Mouse (Mus musculus): ENCODE measurements around the gene Fuca1. TPM values are rescaled to one million over a fixed set of nuclear protein-coding genes. Genes with fewer than 3 reads are reported as not detected.
"Not testable (repeated sequence)": the region's sequence is repeated elsewhere in the genome, so short reads cannot be mapped to it uniquely, and the experiment has no call there.

The Fuca1 gene
- total RNA-seq, 2 experiments from 2014 or later: 68.2 to 116 TPM

DNA sequence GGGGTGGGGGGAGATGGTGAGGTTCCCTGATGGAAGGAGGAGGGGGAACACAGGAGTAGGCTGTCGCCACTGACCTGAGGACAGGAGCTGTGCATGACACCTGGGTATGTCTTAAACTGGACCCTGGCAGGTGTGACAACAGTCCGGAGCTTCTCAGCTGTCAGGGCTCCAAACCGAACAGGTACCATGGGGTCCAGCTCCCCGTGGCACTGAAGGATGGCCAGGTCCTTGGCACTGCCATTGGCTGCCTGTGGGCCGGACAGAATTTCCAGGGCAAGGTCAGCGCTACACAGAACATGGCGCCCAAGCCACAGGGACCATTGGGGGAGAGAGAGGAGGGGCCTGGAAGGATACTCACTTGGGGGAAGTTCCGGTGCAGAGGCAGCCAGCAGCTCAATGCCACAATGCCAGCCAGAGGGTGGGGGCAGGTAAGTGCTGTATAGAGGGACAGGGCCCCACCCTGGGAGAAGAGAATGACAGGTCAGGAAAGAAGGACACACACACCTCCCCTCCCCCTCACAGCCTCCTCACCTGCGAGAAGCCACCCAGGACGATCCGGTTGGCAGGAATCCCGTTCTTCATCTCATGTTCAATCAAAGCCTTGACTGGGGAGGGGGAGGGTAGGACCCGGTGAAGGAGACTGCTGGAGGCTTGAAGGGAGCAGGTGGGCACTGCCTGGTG lies 48.7 kb downstream of the Fuca1 start:
- no peak for ATAC-seq (replicated peaks; ENCODE audit: poor library complexity, severe bottlenecking)

DNA sequence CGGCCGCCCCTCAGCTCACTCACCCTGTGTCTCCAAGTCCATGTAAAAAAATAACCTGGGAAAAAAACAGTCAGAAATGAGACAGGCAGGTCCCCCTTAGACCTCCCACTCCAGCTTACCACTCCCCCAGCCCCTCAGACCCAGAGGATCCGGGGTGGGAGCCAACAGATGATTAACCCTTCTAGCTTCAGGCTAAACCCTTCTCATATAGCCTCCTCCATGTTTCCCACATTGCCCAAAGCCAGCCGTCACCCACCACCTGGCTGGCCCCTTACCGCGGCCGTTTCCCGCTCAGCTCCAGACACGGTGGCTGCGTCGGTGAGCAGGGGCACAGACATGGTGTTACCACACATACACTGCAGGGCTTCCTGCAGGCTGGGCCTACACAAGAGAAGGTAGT lies 50.0 kb downstream of the Fuca1 start:
- no peak for ATAC-seq (replicated peaks; ENCODE audit: poor library complexity, severe bottlenecking)

DNA sequence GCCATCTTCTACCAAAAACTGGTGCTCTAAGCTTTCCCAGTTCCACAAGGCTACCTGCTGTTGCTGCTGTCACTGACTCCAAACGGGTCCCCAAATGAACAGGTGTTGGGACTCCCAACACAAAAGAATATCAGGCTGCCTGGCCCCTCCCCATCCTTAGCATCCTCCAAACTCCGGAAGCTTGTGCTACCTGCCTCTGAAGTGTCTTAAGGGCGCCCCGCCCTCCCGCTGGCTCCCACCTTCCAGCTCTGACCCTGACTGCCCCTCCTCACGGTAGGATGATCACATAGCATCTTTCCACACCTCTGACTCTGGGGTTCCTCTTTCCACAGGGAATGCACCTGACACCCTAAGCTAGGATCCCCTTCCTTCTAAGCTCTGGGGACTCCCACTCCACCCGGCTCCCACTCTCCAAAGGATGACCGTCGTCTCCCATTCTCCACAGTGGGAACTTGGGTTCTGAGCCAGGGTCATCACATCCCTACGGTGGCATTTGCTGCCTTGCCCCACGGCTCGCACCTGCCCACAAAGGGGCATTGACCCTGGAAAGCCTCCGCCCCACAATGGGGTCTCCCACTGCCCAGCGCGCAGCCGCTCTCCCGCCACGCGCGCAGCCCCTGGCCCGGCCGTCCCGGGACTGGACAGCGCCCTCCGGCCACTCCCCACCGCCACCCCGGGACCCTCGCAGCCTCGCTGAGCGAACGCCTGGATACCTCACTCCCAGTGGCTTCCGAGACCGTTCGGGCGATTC lies 51.4 kb downstream of the Fuca1 start:
- ATAC-seq (replicated peaks; ENCODE audit: poor library complexity, severe bottlenecking): peak; percentile 35

DNA sequence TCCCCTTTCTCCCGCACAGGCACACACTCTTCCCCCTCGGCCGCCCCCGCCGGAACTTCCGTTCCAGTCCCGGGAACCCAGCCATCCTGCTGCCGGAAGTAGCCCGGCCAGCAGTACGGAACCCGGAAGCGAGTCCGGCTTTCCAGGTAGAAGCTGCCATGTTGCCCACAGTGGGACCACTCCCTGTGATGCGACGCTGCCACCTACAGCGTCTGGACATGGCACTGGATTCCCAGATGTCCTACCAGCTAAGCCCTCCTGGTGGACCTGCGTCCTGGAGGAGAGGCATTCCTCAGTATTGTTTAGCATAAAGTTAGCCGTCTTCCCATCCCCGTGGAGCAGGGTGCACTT lies 52.0 kb downstream of the Fuca1 start, which contains the start of gene Lypla2:
Gene Lypla2, minus strand, starts transcription at position 71 of the 351 bp plus-strand sequence.
- peak; percentile 68 for ATAC-seq (replicated peaks; ENCODE audit: poor library complexity, severe bottlenecking)

DNA sequence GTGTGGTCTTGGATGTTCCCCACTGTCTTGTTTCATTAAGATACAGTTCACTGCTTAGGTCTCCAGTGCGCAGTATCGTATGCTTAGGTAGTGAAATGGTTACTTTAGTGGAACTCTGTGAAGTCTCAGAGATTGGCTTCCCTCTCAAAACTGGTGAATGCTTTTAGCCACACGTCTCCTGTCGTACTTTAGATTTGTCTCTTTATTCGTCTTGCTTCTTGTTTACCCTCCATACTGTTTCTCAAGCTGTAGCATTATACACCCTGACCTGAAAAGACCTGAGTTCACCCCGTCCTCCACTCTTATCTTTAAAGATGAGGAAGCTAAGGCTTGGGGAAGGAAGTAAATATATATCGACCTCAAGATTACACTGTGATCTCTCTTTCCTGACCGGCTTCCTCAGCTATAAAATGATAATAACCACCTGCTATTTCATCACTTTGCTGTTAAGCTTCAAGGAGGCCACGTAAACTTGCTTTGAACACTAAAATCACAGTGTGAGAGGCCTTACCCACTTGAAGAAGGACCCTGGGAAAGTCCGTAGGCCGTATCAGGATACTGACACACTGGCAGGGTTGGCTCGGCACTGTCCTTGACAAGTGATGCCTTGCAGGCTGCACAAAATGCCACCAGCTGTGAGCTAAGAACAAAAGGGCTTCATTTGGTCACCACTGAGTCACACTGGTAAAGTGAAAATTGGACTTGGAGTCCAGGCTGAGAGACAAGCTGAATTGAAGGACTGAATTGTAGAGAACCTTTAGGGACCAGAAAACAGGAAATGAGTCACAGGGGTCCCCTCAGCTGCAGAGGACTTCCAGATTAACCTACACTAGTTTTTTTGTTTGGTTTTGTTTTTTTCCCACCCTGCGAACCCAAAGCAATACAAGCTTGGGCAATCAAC lies 52.6 kb downstream of the Fuca1 start:
- peak; percentile 40 for ATAC-seq (replicated peaks; ENCODE audit: poor library complexity, severe bottlenecking)

DNA sequence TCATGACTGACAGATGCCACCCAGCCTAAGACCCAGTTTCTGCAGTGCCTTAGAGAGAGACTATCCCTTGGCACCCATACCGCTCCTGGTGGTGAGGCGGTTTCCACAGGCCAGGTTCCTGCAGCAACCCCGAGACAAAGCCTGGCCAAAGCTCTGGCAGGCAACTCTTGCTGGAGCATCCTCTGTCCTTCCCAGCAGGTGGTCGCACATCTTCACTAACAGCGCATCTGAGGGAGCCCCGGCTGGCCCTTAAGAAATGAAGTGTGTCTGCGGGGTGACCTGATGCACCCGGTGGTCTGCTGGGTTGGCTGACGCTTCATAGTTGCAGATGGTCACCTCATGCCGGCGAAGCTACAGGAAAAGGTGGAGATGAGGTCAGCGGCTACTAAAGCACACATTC lies 55.6 kb downstream of the Fuca1 start:
- no peak for ATAC-seq (replicated peaks; ENCODE audit: poor library complexity, severe bottlenecking)

DNA sequence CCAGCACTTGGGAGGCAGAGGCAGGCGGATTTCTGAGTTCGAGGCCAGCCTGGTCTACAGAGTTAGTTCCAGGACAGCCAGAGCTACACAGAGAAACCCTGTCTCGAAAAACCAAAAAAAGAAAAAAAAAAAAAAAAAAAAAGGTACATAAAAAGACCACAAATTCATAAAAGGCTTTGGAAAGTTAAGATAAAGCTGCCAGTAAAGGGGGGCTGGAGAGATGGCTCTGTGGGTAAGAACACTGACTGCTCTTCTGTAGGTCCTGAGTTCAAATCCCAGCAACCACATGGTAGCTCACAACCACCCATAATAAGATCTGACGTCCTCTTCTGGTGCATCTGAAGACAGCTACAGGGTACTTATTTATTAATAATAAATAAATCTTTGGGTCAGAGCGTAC lies 59.7 kb downstream of the Fuca1 start:
- not testable (repeated sequence) for ATAC-seq (replicated peaks; ENCODE audit: poor library complexity, severe bottlenecking)

DNA sequence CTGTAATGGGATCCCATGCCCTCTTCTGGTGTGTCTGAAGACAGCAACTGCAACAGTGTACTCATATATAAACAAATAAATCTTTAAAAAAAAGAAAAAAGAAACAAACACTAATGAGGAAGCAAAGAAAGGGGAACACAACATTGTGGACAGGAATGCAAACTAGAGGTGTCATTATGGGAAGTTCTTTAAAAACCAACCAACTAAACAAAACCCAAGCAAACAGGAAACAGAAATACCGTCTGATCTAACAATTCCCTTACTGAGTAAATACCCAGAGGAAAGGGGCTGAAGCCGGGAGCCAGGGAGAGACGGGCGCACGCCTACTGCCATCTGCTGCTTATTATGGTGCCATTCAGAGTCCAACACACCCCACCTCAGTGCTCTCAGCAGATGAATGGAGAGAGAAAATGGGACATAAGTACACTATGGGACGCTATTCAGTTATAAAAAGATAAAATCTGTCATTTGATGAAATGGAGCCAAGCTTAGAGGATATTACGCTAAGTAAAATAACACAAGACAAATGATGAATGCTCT lies 61.1 kb downstream of the Fuca1 start:
- no peak for ATAC-seq (replicated peaks; ENCODE audit: poor library complexity, severe bottlenecking)

DNA sequence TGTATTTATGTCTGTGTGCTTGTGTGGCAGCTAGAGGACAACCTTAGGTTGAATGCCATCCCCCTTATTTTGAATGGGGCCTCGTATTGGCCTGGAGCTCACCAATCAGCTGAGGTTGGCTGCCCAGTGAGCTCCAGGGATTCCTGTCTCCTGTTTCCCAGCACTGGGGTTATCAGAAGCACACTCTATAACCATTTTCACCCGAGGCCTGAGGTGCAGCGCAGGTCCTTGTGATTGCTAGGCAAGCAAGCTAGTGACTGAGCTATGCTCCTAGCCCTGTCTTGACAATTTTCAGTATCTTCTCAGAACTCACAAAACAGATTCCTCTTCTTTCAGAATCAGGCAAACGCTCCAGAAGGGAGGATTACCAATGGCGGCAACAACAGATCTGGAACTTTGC lies 64.0 kb downstream of the Fuca1 start:
- ATAC-seq (replicated peaks; ENCODE audit: poor library complexity, severe bottlenecking): no peak

DNA sequence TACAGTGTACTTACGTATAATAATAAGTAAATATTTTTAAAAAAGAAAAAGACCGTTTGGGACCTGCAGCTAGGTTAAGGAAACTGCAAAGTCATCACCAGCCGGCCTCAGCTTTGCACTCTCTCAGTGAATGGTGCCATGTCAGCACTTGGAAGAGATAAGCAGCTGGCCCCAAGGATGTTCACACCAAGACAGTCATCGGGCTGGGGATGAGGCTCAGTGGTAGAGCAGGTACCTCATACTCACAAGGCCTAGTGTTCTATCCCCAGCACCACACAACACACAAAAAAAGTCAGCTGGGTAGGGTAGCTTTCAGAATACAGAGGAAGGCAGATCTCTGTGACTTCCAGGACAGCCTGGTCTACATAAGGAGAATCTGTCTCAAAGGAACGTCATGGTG lies 64.7 kb downstream of the Fuca1 start:
- no peak for ATAC-seq (replicated peaks; ENCODE audit: poor library complexity, severe bottlenecking)

DNA sequence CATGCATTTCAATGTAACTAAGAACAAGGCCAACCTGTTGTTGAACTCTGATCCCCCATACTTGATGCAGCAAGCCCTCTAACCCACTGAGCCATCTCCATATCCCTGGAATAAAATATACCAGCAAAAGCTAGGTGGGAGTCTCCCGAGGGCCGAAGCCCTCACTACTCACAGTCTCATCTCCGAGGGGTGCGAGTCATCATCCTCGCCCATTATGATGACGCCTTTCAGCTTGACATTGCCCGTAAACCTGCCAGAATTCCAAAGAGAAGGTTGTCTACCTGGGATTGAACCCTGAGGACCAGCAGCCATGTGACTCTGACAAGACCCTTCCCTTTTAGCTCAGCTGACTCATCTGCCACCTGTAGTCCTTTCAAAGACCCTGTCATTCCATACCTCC lies 65.2 kb downstream of the Fuca1 start:
- ATAC-seq (replicated peaks; ENCODE audit: poor library complexity, severe bottlenecking): no peak

DNA sequence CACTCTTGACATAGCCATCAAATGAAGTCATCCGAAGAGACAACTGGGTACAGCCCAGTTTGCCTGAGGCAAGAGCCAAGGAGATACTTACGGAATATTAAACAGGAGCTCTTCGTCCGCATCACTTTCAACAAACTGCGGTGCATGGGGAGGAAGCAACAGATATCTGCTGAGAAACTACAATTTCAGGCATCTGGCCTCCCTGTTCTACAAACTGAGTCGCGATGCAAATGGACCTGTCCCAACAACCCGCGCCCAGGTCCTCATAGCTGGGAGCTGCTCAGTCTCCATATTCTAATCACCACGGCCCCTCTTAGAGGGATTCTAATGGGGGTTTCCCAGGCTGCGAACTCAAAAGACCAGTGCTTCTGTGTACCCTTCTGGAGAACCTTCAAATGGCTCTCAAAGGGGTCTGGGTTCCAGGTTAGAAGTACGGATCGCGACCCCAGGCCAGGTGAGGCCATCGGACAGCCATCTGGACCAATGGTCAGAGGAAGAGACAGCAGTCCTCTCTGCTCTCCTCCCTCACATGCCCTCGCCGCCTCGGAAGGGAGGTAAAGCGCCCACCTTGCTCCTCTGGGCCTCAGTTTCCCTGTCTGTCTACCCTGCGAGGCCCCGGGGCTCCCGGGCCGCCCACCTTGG lies 65.9 kb downstream of the Fuca1 start:
- ATAC-seq (replicated peaks; ENCODE audit: poor library complexity, severe bottlenecking): no peak

DNA sequence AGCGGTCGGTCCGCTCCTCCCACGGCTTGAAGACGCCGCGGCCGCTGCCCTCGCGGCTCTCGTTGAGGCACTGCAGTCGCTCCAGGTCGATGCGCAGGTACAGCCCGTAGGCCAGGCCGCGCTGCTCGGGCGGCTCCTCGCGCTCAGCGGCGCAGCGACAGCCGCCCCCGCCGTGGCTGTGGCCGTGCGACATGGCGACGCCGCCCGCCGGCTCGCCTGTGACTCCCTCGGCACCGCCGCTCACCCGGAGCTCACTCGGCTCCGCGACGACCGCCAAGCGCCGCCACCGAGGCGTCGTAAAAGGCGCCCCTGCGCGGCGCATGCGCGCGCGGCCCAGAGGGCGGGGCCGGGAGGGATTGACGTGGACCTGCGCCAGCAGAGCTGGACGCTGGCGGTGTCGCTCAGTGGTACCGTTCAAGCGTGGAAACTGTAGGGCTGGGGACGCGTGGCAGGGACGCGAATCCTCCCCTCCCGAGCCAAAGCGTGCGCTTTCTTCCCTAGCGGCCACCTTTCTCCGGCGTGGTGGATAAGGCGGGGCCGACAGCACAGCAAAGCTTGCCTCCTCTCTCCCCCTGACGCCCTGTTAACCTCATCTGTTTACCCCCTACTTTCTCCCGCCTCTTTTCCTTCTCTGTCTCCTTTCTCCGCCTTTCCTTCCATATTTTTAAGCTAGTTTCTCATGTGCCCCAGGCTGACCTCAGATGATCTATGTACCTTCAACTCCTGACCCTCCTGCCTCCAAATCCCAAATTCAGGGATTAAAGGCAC lies 66.6 kb downstream of the Fuca1 start, which contains the start of gene Pithd1:
Gene Pithd1, minus strand, starts transcription at position 322 of the 768 bp plus-strand sequence.
- ATAC-seq (replicated peaks; ENCODE audit: poor library complexity, severe bottlenecking): peak; percentile 90

DNA sequence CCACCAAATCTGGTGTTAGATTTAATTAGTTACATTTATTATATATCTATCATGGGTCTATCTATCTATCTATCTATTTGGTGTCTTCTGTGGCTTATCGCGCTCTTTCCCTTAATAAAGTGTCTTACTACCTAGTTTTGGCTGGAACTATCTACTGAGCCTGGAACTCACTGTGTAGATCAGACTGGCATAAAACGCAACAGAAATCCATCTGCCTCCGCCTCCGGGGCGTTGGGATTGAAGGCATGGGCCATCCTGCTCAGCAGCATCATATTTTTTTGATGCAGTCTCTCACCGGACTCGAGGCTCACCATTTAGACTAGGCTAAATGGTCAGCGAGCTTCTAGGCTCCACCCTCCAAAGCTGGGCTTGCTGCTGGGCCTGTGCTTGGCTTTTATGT lies 67.2 kb downstream of the Fuca1 start:
- no peak for ATAC-seq (replicated peaks; ENCODE audit: poor library complexity, severe bottlenecking)

Other genes starting within 250 kb of the Fuca1 start
- not detected in 2 replicates for gene Ifnlr1, start 234.4 kb upstream of the Fuca1 start, total RNA-seq (2014; fragmentation: Nextera tagmentation)
- 0.17 and 0.52 TPM in 2 replicates for gene Ifnlr1, start 234.4 kb upstream of the Fuca1 start, total RNA-seq (2017)
- gene Il22ra1, start 192.6 kb upstream of the Fuca1 start, total RNA-seq (2014; fragmentation: Nextera tagmentation): not detected in 2 replicates
- not detected in 2 replicates for gene Il22ra1, start 192.6 kb upstream of the Fuca1 start, total RNA-seq (2017)
- not detected in 2 replicates for gene Myom3, start 161.0 kb upstream of the Fuca1 start, total RNA-seq (2014; fragmentation: Nextera tagmentation)
- gene Myom3, start 161.0 kb upstream of the Fuca1 start, total RNA-seq (2017): not detected in 2 replicates
- gene Srsf10, start 65.0 kb upstream of the Fuca1 start, total RNA-seq (2014; fragmentation: Nextera tagmentation): 140 TPM in 2 replicates
- 191 and 201 TPM in 2 replicates for gene Srsf10, start 65.0 kb upstream of the Fuca1 start, total RNA-seq (2017)
- 65.4 and 67.9 TPM in 2 replicates for gene Pnrc2, start 46.9 kb upstream of the Fuca1 start, total RNA-seq (2014; fragmentation: Nextera tagmentation)
- 159 and 192 TPM in 2 replicates for gene Pnrc2, start 46.9 kb upstream of the Fuca1 start, total RNA-seq (2017)
- 4.5 and 6.0 TPM in 2 replicates for gene Cnr2, start 25.3 kb upstream of the Fuca1 start, total RNA-seq (2014; fragmentation: Nextera tagmentation)
- 4.0 and 5.1 TPM in 2 replicates for gene Cnr2, start 25.3 kb upstream of the Fuca1 start, total RNA-seq (2017)
- gene Hmgcl, start 25.7 kb downstream of the Fuca1 start, total RNA-seq (2014; fragmentation: Nextera tagmentation): 51.5 and 61.2 TPM in 2 replicates
- gene Hmgcl, start 25.7 kb downstream of the Fuca1 start, total RNA-seq (2017): 36.6 and 40.8 TPM in 2 replicates
- 6.3 and 11.1 TPM in 2 replicates for gene Gale, start 43.0 kb downstream of the Fuca1 start, total RNA-seq (2014; fragmentation: Nextera tagmentation)
- 5.0 and 5.3 TPM in 2 replicates for gene Gale, start 43.0 kb downstream of the Fuca1 start, total RNA-seq (2017)
- gene Lypla2, start 51.9 kb downstream of the Fuca1 start, total RNA-seq (2014; fragmentation: Nextera tagmentation): 28.6 and 60.0 TPM in 2 replicates
- 19.4 and 20.4 TPM in 2 replicates for gene Lypla2, start 51.9 kb downstream of the Fuca1 start, total RNA-seq (2017)
- 21.2 and 24.7 TPM in 2 replicates for gene Pithd1, start 66.5 kb downstream of the Fuca1 start, total RNA-seq (2014; fragmentation: Nextera tagmentation)
- gene Pithd1, start 66.5 kb downstream of the Fuca1 start, total RNA-seq (2017): 29.1 and 38.0 TPM in 2 replicates
- gene Eloa, start 101.0 kb downstream of the Fuca1 start, total RNA-seq (2014; fragmentation: Nextera tagmentation): 49.1 and 52.3 TPM in 2 replicates
- gene Eloa, start 101.0 kb downstream of the Fuca1 start, total RNA-seq (2017): 62.1 and 63.6 TPM in 2 replicates
- 1,756 and 1,826 TPM in 2 replicates for gene Rpl11, start 132.7 kb downstream of the Fuca1 start, total RNA-seq (2014; fragmentation: Nextera tagmentation)
- 806 and 1,025 TPM in 2 replicates for gene Rpl11, start 132.7 kb downstream of the Fuca1 start, total RNA-seq (2017)
- not detected in 2 replicates for gene Id3, start 222.8 kb downstream of the Fuca1 start, total RNA-seq (2014; fragmentation: Nextera tagmentation)
- not detected in 2 replicates for gene Id3, start 222.8 kb downstream of the Fuca1 start, total RNA-seq (2017)

Measured in granulocyte monocyte progenitor cell, adult 5-6 weeks (primary cell).